Mouse (Mus musculus): ENCODE results near the gene Col2a1.

DNA sequence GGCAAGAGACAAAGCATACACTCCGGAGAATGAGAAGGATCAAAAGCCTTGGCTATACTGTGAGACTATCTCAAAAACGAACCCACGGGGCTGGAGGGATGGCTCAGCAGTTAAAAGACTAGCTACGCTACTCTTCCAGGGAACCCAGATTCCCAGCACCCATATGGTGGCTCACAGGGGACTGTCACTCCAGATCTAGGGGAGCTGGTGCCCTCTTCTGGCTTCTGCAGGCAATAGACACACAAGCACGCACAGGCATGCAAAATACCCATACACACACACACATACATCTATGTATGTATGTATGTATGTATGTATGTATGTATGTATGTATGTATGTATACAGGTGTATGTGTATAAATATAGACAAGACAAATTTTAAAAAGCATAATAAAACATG is 32.1 kb upstream of the Col2a1 start:
- TF ChIP-seq POLR2A (IDR thresholded peaks at IDR 0.05; ENCODE audit: low read depth, low read length) = no peak
- no peak for TF ChIP-seq CTCF (IDR thresholded peaks at IDR 0.05; ENCODE audit: borderline replicate concordance, insufficient read depth, low read length)

Data from embryonic fibroblast, embryonic 13.5 days (primary cell).